Comparison of ENCODE assay signal across 16 mouse cellular contexts in the genomic region with DNA sequence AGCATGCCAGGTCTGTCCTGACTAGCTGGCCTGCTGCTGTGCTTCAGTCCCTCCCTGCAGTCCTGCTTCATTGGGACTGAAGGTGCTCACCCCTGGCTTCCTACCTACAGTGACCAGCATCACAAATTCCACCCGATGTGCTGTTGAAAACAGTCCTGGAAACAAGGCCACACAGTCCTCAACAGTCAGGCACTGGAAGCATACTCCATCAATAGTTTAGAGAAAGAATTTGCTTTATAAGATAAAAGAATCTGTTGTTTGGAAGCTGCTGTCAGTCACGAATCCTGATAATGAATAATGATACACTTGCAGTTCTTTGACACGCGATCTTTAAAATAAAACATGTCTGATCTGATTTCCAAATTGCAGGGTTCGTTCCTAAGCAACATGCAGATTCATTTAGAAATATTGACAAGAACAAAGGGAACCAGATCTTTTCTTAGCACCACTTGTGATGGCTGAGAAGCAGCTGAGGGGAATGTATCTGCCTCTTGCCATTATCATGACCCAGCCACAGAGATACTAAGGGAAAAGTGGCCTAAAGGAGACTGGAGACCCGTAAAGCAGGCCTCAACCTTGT.
"Had no signal": no experiment of that assay in that cellular context is flagged by ENCODE, and none has a peak within 500 bp of the region (broad histone marks: within the 10 kb centered on the region; RNA-seq: fewer than 3 reads in every experiment).

No protein-coding gene starts in this region.

- H3K36me3 ChIP-seq: limb, embryonic 10.5 days; liver, embryonic 15.5 days; midbrain, embryonic 10.5 days; neural tube, embryonic 12.5 days had no signal

- H3K9me3 ChIP-seq: limb, embryonic 10.5 days; liver, embryonic 15.5 days; midbrain, embryonic 10.5 days; neural tube, embryonic 12.5 days had no signal

- DNase-seq: kidney, adult 8-10 months; kidney, postnatal 25 days; lung, adult 2 months; lung, postnatal 36 days; midbrain, embryonic 14.5 days; right cerebral cortex, postnatal 4 days; spleen, adult 18-20 months; thymus, postnatal 36 days had no signal

- H3K4me1 ChIP-seq: limb, embryonic 10.5 days; liver, embryonic 15.5 days; midbrain, embryonic 10.5 days; neural tube, embryonic 12.5 days had no signal

- H3K4me3 ChIP-seq: limb, embryonic 10.5 days; liver, embryonic 15.5 days; midbrain, embryonic 10.5 days; myocyte; neural tube, embryonic 12.5 days had no signal

- H3K4me2 ChIP-seq: liver, embryonic 11.5 days; liver, embryonic 15.5 days; neural tube, embryonic 12.5 days had no signal

- H3K27me3 ChIP-seq: liver, embryonic 15.5 days; neural tube, embryonic 12.5 days had no signal

- H3K27ac ChIP-seq: limb, embryonic 10.5 days; liver, embryonic 15.5 days; midbrain, embryonic 10.5 days; neural tube, embryonic 12.5 days had no signal

- H3K9ac ChIP-seq: liver, embryonic 15.5 days; neural tube, embryonic 12.5 days had no signal

- ATAC-seq: intestine, postnatal 0 days; lung, postnatal 0 days had no signal
